Mouse (Mus musculus): ENCODE data around the gene Glrx5. TPM values are rescaled to one million over a fixed set of nuclear protein-coding genes. Genes with fewer than 3 reads are reported as not detected.

Gene Glrx5
- polyA plus RNA-seq, 1 experiment from 2014 or later = 163 TPM

DNA sequence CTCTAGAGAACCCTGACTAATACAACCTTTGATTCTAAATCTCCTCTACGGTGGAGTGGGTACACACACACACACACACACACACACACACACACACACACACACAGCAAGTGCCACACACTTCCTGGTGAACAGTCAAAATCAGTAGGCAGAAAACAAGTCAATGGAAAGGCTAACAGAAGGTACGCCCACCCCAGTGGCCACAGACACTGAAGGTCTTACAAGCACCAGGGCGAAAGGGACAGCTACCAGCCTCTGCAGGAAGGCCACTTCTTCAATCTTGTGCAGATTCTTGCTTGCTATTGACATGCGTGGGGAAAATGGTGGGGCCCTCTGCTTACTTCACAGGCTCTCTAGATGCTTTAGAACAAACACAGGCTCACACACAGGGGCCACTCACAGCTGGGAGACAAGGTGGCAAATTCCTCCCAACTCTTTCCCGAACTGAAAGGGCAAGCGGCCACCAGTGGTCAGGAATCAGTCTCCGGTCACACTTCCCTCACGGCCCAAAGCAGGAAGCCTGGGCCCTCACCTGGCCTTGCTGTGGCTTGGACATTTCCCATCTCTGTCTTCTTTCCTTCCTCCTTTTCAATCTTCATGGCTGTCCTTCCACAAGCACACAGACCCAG, 10.9 kb upstream of the Glrx5 start:
- Histone ChIP-seq H3K4me1 (replicated peaks) (peaks cover 15% of the 10 kb centered on the region), H3K9ac (no peak overlapping the region), H3K4me2 (no peak overlapping the region), H3K27me3 (no peaks in the 10 kb centered on the region), H3K27ac (no peak overlapping the region), H3K9me3 (replicated peaks) (no peaks in the 10 kb centered on the region), H3K36me3 (no peaks in the 10 kb centered on the region), H3K4me3 (no peak overlapping the region)
- WGBS = 67% methylated on average over 8 of the region's 8 CpGs
- no peak for ATAC-seq (replicated peaks; ENCODE audit: insufficient number of reproducible peaks, insufficient read depth, low FRiP score, low read depth)

DNA sequence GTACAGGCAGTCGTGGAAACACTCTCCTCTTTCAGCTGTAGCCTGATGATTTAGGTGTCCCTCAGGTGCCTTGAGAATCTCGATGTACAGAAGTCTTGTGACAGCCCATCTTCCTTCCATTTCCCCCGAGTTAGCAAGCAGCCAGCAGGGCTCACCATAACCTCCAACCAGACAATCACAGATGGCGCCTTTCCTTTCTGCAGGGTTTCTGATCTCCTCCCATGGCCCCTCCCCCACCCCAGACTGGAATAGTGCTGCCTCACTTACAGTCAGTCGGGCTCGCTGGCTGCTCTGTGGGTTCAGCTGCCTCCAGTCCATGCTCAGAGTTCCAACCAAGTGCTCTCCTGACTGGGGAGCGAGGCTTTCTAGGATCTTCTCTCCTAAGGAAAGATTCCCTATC, 10.3 kb upstream of the Glrx5 start:
- Histone ChIP-seq H3K36me3 (no peaks in the 10 kb centered on the region), H3K4me1 (replicated peaks) (peaks cover 15% of the 10 kb centered on the region)

DNA sequence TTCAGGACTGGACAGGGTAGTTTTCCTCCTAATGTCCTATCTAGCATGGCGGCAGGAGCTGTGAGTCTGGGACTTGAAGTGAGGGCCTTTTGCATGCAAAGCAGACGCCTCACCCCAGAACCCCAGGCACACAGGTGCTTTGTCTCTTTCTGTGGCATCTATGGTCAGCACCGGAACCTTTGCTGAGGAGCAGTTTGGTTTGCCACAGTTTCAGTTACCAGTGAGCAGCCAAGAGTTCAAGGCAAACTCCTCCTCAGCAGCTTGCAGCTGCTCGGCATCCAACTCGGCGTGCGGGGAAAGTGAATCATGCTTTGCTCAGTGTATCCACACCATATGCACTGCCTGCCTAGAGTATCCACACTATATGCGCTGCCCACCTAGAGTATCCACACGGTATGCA, 9.7 kb upstream of the Glrx5 start:
- Histone ChIP-seq H3K36me3 (no peaks in the 10 kb centered on the region), H3K27me3 (no peaks in the 10 kb centered on the region), H3K9ac (no peak overlapping the region), H3K4me3 (no peak overlapping the region), H3K4me2 (no peak overlapping the region), H3K27ac (no peak overlapping the region), H3K9me3 (replicated peaks) (no peaks in the 10 kb centered on the region), H3K4me1 (replicated peaks) (peaks cover 19% of the 10 kb centered on the region)
- 93% methylated on average over 9 of the region's 9 CpGs for WGBS
- ATAC-seq (replicated peaks; ENCODE audit: insufficient number of reproducible peaks, insufficient read depth, low FRiP score, low read depth) = no peak

More for the DNA sequence above, 10.3 kb upstream of the Glrx5 start:
- H3K27me3 ChIP-seq = no peaks in the 10 kb centered on the region
- H3K9me3 ChIP-seq (replicated peaks) = no peaks in the 10 kb centered on the region
- no peak overlapping the region for H3K4me2 ChIP-seq
- no peak overlapping the region for H3K4me3 ChIP-seq
- no peak for ATAC-seq (replicated peaks; ENCODE audit: insufficient number of reproducible peaks, insufficient read depth, low FRiP score, low read depth)
- H3K9ac ChIP-seq = no peak overlapping the region
- 61% methylated on average over 7 of the region's 7 CpGs for WGBS
- H3K27ac ChIP-seq = no peak overlapping the region

DNA sequence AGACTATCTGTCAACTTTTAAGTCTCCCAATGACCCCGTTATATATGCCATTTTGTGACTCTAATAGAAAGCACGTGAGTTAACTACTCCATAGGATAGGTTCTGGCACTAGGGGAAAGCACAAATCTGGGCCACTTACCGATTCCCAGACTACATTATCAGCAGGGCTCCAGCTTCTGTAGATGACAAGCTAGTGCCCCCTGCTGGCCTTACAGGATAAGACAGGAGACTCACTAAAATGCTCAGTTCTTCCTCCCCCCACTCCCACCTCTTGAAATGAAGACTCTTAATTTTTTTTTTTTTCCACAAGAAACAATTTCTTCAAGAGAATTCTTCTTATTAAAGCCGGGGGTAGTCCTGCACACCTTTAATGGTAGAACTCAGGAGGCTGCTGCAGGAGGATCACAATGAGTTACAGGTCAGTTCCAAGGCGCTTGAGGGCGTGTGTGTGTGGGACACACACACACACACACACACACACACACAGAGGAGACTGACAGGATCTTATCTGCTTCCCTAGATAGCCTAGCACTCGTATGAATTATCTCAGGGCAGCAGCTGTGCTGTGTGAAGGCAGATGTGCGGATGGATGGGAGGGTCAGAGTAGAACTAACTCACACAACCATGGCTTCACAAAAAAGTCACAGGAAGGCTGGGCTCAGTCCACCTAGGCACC, 7.1 kb upstream of the Glrx5 start:
- H3K4me2 ChIP-seq = no peak overlapping the region
- WGBS = 39% methylated on average over 8 of the region's 8 CpGs
- no peak overlapping the region for H3K27ac ChIP-seq
- H3K36me3 ChIP-seq = peaks cover 13% of the 10 kb centered on the region
- H3K4me3 ChIP-seq = no peak overlapping the region
- no peak for ATAC-seq (replicated peaks; ENCODE audit: insufficient number of reproducible peaks, insufficient read depth, low FRiP score, low read depth)
- no peak overlapping the region for H3K9ac ChIP-seq
- peaks cover 8% of the 10 kb centered on the region; the same call in 1 of the 2 replicates for H3K4me1 ChIP-seq (replicated peaks)
- no peaks in the 10 kb centered on the region for H3K9me3 ChIP-seq (replicated peaks)
- H3K27me3 ChIP-seq = no peaks in the 10 kb centered on the region

DNA sequence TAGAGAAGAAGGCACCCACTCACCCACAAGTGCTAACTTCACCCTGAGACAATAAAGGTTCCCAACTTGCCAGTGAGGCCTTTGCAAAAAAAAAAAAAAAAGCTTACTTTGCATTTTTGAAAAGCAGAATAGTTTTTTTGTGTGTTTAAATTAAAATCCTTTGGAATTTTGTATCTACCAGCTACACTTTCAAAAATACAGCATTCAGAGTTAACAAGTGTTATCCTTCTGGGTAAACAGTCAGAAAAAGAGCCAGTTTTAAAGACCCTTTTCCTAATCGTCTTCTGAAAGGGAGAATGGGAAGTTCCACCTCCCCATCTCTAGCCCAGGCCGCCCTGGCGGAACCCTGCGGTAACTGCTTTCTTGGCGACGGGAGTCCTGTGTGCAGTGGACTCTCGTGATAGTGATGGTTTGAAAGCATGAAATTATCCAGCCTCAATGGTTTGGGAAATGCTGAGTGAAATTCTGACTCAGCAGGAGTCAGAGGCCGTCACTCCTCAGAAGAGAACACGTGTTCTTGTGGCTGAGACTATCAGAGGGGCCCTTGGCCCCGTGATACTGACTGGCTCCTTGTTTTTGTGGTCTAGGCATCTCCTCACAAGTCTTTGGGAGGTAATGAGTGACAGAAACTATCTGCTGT, 6.4 kb upstream of the Glrx5 start:
- no peak for ATAC-seq (replicated peaks; ENCODE audit: insufficient number of reproducible peaks, insufficient read depth, low FRiP score, low read depth)
- 42% methylated on average over 10 of the region's 10 CpGs for WGBS
- Histone ChIP-seq H3K4me3 (no peak overlapping the region), H3K4me1 (replicated peaks) (peaks cover 11% of the 10 kb centered on the region), H3K4me2 (no peak overlapping the region), H3K36me3 (peaks cover 13% of the 10 kb centered on the region), H3K27ac (no peak overlapping the region), H3K9ac (no peak overlapping the region), H3K27me3 (no peaks in the 10 kb centered on the region), H3K9me3 (replicated peaks) (no peaks in the 10 kb centered on the region)

DNA sequence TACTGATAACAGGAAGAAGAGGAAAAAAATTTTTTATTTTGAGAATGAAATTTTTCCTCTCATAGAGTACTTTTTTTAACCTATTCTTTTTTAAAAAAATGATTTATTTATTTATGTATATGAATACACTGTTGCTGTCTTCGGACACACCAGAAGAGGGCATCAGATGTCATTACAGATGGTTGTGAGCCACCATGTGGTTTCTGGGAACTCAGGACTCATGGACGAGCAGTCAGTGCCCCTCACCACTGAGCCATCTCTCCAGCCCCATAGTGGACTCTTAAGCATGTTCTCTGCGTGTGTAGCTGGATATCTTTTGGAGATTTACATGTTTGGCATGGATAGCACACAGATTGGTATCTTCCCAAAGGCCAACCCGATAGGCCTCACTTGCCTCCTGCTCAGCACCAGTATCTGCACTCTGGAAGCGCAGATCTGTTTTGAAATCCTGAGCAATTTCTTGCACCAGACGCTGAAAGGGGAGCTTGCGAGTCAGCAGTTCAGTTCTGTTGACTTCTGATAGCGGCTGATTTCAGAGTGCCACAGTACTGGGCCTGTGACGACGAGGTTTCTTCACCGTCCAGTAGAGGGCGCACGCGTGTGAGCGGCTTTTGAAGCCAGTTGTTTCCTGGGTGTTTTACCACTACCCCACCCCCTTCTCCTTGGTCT, 5.0 kb upstream of the Glrx5 start:
- H3K4me2 ChIP-seq = no peak overlapping the region
- peaks cover 17% of the 10 kb centered on the region for H3K4me1 ChIP-seq (replicated peaks)
- H3K4me3 ChIP-seq = no peak overlapping the region
- H3K36me3 ChIP-seq = peaks cover 13% of the 10 kb centered on the region
- no peak for ATAC-seq (replicated peaks; ENCODE audit: insufficient number of reproducible peaks, insufficient read depth, low FRiP score, low read depth)
- no peaks in the 10 kb centered on the region for H3K27me3 ChIP-seq
- H3K27ac ChIP-seq = no peak overlapping the region
- no peak overlapping the region for H3K9ac ChIP-seq
- H3K9me3 ChIP-seq (replicated peaks) = no peaks in the 10 kb centered on the region
- 26% methylated on average over 15 of the region's 15 CpGs for WGBS

DNA sequence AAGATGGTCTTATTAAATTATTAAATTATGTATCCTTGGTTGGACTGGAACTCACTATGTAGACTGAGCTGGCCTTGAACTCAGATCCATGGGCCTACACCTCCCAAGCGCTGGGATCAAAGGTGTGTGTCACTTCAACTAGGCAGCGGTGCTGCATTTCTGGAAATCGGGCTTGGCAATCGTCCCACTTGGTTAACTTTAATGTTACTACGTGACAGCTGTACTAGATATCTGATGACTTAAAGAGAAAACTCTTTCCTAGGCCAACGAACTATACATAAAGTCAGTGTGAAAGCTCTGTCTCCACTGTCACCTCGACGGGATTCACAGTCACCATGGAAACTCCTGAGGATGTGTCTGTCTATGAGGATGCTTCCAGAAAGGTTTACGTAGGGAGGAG, 2.6 kb upstream of the Glrx5 start:
- no peak for ATAC-seq (replicated peaks; ENCODE audit: insufficient number of reproducible peaks, insufficient read depth, low FRiP score, low read depth)
- Histone ChIP-seq H3K27me3 (no peaks in the 10 kb centered on the region), H3K9me3 (replicated peaks) (no peaks in the 10 kb centered on the region), H3K4me3 (no peak overlapping the region), H3K4me1 (replicated peaks) (peaks cover 33% of the 10 kb centered on the region), H3K36me3 (peaks cover 13% of the 10 kb centered on the region), H3K4me2 (no peak overlapping the region), H3K27ac (no peak overlapping the region), H3K9ac (no peak overlapping the region)
- 87% methylated on average over 9 of the region's 9 CpGs for WGBS

DNA sequence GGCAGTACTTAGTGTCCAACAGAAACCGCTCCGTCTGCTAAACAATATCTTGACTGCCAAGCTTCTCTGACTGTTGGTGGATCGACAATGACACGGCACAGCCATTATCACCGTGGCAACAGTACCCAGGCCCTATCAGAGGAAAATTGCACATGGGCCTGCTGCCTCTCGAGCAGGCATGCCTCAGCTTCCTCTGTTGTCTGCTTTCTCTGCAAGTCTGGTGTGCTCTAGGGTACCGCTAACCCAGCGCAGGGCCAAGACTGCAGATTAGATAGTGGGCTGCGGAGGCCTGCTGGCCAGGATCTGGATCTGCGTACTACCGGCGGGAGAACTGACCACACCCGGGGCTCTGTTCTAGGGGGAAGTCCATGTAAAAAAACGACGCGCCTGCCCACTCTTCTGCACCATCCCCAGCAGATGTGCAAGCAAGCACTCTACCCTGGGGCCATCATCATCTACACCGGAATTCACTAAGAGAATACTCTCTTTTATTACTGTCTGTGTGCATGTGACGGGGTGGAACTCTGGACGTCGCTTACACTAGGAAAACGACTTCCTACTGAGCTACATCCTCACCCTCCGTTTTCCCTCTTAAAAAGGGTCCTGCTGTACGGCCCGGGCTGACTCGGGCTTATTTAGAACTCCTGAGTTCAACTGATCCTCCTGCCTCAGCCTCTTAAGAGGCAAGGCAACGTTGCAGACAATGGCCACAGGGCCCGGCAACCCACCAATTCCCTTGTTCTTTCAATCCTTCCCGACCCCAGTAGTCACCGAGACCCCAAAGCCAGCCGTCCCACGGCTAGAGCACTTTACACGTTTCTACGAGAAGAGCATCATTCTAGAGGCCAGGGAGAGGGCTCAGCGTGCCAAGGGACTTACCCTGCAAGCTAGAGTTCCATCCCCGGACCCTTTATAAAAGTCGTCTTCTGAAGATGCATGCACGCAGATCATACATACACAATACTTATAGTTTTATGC, 1.1 kb upstream of the Glrx5 start:
- no peaks in the 10 kb centered on the region for H3K27me3 ChIP-seq
- H3K27ac ChIP-seq = peak overlapping the region; percentile 50
- no peaks in the 10 kb centered on the region for H3K9me3 ChIP-seq (replicated peaks)
- peak overlapping the region; percentile 94 for H3K4me2 ChIP-seq
- WGBS = 4% methylated on average over 37 of the region's 37 CpGs
- H3K4me1 ChIP-seq (replicated peaks) = peaks cover 35% of the 10 kb centered on the region
- peaks cover 13% of the 10 kb centered on the region for H3K36me3 ChIP-seq
- no peak for ATAC-seq (replicated peaks; ENCODE audit: insufficient number of reproducible peaks, insufficient read depth, low FRiP score, low read depth)
- H3K4me3 ChIP-seq = peak overlapping the region; percentile 87
- peak overlapping the region; percentile 78 for H3K9ac ChIP-seq

DNA sequence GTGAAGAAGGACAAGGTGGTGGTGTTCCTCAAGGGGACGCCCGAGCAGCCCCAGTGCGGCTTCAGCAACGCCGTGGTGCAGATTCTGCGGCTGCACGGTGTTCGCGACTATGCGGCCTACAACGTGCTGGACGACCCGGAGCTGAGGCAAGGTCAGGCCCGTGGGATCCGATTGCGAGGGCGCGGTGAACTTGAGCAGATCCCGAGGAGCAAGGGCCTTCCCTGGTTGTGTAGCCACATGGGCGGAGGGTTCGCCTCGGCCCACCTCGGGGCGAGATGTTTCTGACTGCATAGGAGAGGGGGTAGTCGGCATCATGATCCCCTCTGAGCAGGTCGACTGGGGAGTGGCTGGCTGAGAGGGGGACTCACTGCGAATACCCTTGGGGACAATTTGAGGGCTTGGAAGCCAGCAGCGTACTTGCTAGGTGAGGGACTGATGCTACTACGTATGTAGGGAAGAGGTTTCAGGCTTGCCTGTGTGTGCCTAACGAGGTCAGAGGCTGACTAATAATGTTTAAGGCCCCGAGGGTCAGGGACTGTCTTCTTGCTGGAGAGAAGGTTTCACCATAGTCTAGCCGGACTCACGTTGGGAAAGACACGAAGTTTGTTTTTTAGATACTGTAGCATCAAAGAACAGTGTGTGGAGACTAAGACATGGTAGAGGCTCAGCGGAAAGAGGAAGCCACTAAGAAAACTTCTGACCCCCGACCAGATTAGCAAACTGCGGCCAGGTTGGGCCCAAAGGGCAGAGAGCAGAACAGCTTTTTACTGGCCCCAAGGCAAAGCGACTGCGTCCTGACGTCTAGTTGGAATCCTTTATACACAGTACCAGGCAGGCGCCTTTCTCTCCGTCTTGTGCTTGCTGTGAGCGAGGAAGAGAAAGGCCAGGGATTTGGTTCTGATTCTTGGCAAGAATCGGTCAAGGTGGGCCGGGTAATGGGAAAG, 616 bp downstream of the Glrx5 start:
- H3K9ac ChIP-seq = peak overlapping the region; percentile 88
- H3K9me3 ChIP-seq (replicated peaks) = no peaks in the 10 kb centered on the region
- peaks cover 32% of the 10 kb centered on the region for H3K4me1 ChIP-seq (replicated peaks)
- ATAC-seq (replicated peaks; ENCODE audit: insufficient number of reproducible peaks, insufficient read depth, low FRiP score, low read depth) = peak; percentile 45
- peaks cover 13% of the 10 kb centered on the region for H3K36me3 ChIP-seq
- peak overlapping the region; percentile 87 for H3K4me3 ChIP-seq
- 3% methylated on average over 45 of the region's 45 CpGs for WGBS
- peak overlapping the region; percentile 70 for H3K4me2 ChIP-seq
- peak overlapping the region; percentile 90 for H3K27ac ChIP-seq
- H3K27me3 ChIP-seq = no peaks in the 10 kb centered on the region
